Mouse (Mus musculus): ENCODE results near the gene Zfp455.
"Not testable (repeated sequence)": the region's sequence is repeated elsewhere in the genome, so short reads cannot be mapped to it uniquely, and the experiment has no call there.

Gene Zfp455

GRCm38 (mm10) chr13:67194340-67194894, at the start of gene Zfp455:
Zfp455 (plus strand) TSS chr13:67194506.
- peak; percentile 69 for DNase-seq

DNA sequence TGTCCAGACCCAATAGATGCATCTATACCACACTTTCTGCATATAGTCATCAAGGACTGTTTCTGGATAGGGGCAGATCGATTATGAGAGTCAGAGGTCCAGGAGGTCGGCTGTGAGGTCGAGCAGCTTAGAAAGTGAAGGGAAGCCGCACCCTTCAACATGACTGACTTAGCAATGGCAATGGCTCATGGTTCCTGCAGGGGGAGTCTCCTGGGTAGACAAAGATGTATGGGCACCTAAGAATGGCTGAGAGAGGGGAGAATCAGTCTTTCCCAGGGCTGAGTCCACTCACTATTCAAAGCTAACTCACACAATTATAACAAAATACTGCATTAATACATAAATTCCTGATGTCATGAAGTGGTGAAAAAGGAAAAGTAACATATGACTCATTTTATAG, 28.2 kb upstream of the Zfp455 start:
- not testable (repeated sequence) for DNase-seq

- peak; percentile 64 for DNase-seq
Observed at GRCm38 (mm10) chr13:67172991-67173722, 21.1 kb upstream of the Zfp455 start, which contains the start of gene Rsl1. Rsl1 (plus strand) TSS chr13:67173182.

DNA sequence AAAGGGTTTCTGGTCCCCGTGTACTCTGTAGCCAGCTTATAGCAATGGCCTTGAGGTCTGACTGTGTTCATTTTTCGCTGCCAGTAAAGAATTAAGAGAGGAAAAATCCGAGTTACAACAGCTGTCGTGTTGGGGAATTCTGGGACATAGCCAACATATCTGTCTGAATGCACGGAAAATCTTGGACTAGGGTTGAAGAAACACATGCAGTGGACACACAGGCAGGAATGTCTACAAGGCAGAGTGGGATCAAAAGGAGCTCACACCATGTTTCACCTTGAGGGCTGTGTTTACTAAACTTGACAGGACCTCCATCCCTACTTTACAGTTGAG, 20.6 kb upstream of the Zfp455 start:
- DNase-seq: no peak

DNA sequence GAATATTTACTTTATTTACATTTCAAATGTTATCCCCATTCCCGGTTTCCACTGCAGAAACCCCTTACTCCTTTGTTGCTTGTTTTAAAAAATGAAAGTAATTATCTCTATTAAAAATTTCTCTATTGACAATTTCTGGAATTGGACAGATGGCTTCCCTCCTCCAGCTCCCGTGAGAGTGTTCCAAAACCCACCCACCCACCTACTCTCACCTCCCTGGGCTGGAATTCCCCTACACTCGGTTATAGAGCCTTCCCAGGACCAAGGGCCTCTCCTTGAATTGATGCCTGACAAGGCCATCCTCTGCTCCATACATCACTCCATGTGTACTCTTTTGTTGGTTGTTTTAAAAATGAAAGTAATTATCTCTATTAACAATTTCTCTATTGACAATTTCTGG, 7.3 kb downstream of the Zfp455 start:
- DNase-seq: peak; percentile 36

- no peak for DNase-seq
Observed at GRCm38 (mm10) chr13:67214015-67214607, 19.8 kb downstream of the Zfp455 start.
